Mouse (Mus musculus) myocyte (in vitro differentiated cells): ENCODE measurements at regions not wholly inside any gene's neighbourhood (a gene's known extent, or its start where the extent isn't known, plus 50 kb on each side); places are given as distances from the start of the nearest gene placed in this dataset.

Experiments used
- CEBPB ChIP-seq: IDR thresholded peaks from 2 replicates; pipeline ENCODE4 v1.6.1; 2011; ENCODE audit warnings: mild to moderate bottlenecking, moderate library complexity; ENCODE audit not compliant: poor library complexity, insufficient read depth, severe bottlenecking
- POLR2A ChIP-seq: IDR thresholded peaks from one replicate; pipeline ENCODE4 v1.6.1; 2011; ENCODE audit warnings: low read depth, mild to moderate bottlenecking, control low read depth, moderate library complexity; ENCODE audit not compliant: insufficient read length
- REST ChIP-seq: IDR thresholded peaks from one replicate; pipeline ENCODE4 v1.6.1; 2011; ENCODE audit warnings: mild to moderate bottlenecking, control low read depth, moderate library complexity; ENCODE audit not compliant: insufficient read depth, insufficient read length
- SRF ChIP-seq: IDR thresholded peaks from one replicate; pipeline ENCODE4 v1.6.1; 2011; ENCODE audit warnings: low read depth; ENCODE audit not compliant: control insufficient read depth, insufficient read length
- TCF3 ChIP-seq: IDR thresholded peaks from one replicate; pipeline ENCODE4 v1.6.1; 2011; ENCODE audit warnings: low read depth, control low read depth; ENCODE audit not compliant: insufficient read length
- USF1 ChIP-seq: IDR thresholded peaks from one replicate; pipeline ENCODE4 v1.6.1; 2011; ENCODE audit warnings: low read depth, mild to moderate bottlenecking, control low read depth, moderate library complexity

DNA sequence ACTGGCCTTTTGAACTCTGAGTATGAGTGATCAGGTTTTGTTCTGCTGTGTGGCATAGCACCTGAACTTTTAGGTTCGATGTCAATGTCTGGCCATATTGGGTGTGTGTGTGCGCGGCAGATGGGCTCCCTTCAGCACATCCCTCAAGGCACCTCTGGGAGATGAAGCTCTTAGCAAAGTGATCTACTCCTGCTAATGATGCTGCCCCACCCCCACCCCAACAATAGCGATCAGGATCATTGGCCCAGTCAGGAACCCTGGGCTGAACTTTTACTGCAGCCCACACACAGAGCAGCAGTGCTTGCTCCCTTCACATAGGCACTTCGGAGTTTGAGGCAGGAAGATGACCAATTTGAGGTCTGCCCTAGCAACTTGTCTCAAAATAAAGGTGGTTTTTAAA is 141.9 kb upstream of the Lrig1 start:
- TF ChIP-seq POLR2A (no peak), SRF (no peak), USF1 (no peak), CEBPB (no peak), TCF3 (no peak), REST (no peak)
